Mouse (Mus musculus): ENCODE data around the gene Gm12184.

- no peak for TF ChIP-seq CTCF (conservative IDR thresholded peaks at IDR 0.05; ENCODE audit: low read length)
- no peak for TF ChIP-seq NANOG (IDR thresholded peaks at IDR 0.05; ENCODE audit: borderline replicate concordance, low read length)
Observed at GRCm38 (mm10) chr11:48835923-48836322, 9.5 kb upstream of the Gm12184 start.
